9 mouse cellular contexts compared by ENCODE assay signal in the genomic region with DNA sequence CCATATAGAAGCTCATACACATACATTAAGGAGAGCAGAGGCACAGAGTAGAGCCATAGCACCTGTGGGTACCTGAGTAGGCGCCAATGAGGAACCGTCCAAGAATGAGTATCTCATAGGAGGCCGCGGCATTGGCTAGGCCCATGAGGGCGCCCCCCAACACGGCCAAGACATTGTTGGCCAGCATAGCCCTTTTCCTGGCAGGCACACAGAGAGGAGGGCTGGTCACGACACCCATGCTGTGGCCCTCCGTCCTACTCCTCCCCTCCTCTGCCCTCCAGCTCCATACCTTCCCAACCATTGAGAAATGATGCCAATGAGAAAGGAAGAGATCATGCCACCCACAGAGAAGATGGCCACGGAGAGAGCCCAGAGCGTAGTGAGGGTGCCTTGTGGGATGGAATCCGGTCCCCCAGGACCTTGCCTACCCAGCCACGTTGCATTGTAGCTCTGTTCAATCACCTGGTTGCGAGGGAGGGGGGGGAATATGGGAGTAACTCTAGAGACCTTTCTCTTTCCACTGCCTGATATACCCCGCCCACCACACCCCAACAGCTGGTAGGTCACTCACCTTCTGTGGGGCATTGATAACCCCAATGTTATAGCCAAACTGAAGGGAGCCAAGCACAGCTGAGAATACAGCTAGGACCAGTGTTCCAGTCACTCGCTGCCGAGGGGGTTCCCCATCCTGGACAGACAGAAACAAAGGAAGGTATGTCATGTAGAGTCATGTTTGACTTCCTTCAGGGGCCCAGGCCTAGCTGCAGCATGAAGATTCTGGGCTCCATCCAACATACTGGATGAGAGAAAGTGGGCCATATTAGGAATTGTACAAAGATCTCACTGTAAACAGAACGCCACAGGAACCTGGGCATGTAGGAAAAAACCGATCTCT. TPM values are rescaled to one million over a fixed set of nuclear protein-coding genes. Genes with fewer than 3 reads are reported as not detected.
DNase-seq lines count a peak whose midpoint lies in the region; ATAC-seq and TF ChIP-seq lines count a peak whose summit lies in the region.
"Had no signal": no experiment of that assay in that cellular context is flagged by ENCODE, and none has a peak within 500 bp of the region (broad histone marks: within the 10 kb centered on the region; RNA-seq: fewer than 3 reads in every experiment).

No protein-coding gene starts in this region.

- TF ChIP-seq CTCF in heart, adult 2 months (IDR thresholded peaks at IDR 0.05): no peak
- TF ChIP-seq CTCF in stomach, postnatal 0 days (IDR thresholded peaks at IDR 0.05; ENCODE audit: low read depth): no peak

- peak overlapping the region; percentile 97 for H3K27ac ChIP-seq in heart, adult 2 months
- no peak overlapping the region for H3K27ac ChIP-seq in neural tube, embryonic 11.5 days (ENCODE audit: low read depth, low read length)
- H3K27ac ChIP-seq in neural tube, embryonic 15.5 days (replicated peaks): no peak overlapping the region
- no peak overlapping the region for H3K27ac ChIP-seq in limb, embryonic 14.5 days (replicated peaks; ENCODE audit: low read depth, low read length)
- H3K27ac ChIP-seq in stomach, postnatal 0 days (replicated peaks): peak overlapping the region; percentile 89

- WGBS in heart, adult 2 months: 63% methylated on average over 18 of the region's 18 CpGs
- 89% methylated on average over 18 of the region's 18 CpGs for WGBS in neural tube, embryonic 11.5 days
- WGBS in neural tube, embryonic 15.5 days: 91% methylated on average over 18 of the region's 18 CpGs
- 91% methylated on average over 18 of the region's 18 CpGs for WGBS in limb, embryonic 14.5 days
- 74% methylated on average over 18 of the region's 18 CpGs for WGBS in stomach, postnatal 0 days

- ATAC-seq in neural tube, embryonic 11.5 days (ENCODE audit: insufficient read depth, low FRiP score, low TSS enrichment): no peak
- no peak for ATAC-seq in neural tube, embryonic 15.5 days (ENCODE audit: low FRiP score)
- ATAC-seq in limb, embryonic 14.5 days (ENCODE audit: low FRiP score, low read depth): no peak
- ATAC-seq in stomach, postnatal 0 days (ENCODE audit: low FRiP score, low TSS enrichment): no peak
- no peak for ATAC-seq in frontal cortex, adult (ENCODE audit: low TSS enrichment)

- H3K79me2 ChIP-seq in heart, adult 2 months (replicated peaks; ENCODE audit: control insufficient read depth, insufficient read depth, low read length): no peaks in the 10 kb centered on the region

- no peaks in the 10 kb centered on the region; the same call in 1 of the 2 replicates for H3K4me1 ChIP-seq in heart, adult 2 months (ENCODE audit: control insufficient read depth, insufficient read depth, low read length)
- peaks cover 5% of the 10 kb centered on the region; the same call in 1 of the 2 replicates for H3K4me1 ChIP-seq in neural tube, embryonic 11.5 days (ENCODE audit: control insufficient read depth, insufficient read depth, low read length)
- H3K4me1 ChIP-seq in neural tube, embryonic 15.5 days: peaks cover 21% of the 10 kb centered on the region
- peaks cover 19% of the 10 kb centered on the region for H3K4me1 ChIP-seq in limb, embryonic 14.5 days (ENCODE audit: control insufficient read depth, insufficient read depth, low read length)
- no peaks in the 10 kb centered on the region for H3K4me1 ChIP-seq in stomach, postnatal 0 days (replicated peaks; ENCODE audit: control insufficient read depth, insufficient read depth)

- H3K9me3 ChIP-seq in neural tube, embryonic 11.5 days (ENCODE audit: control insufficient read depth, low read length): no peaks in the 10 kb centered on the region
- no peaks in the 10 kb centered on the region for H3K9me3 ChIP-seq in neural tube, embryonic 15.5 days (replicated peaks)
- no peaks in the 10 kb centered on the region for H3K9me3 ChIP-seq in limb, embryonic 14.5 days (ENCODE audit: control insufficient read depth, low read length)
- no peaks in the 10 kb centered on the region for H3K9me3 ChIP-seq in stomach, postnatal 0 days (ENCODE audit: control insufficient read depth, low read length)

- peak overlapping the region; percentile 48 for H3K4me3 ChIP-seq in heart, adult 2 months
- 0 out of 2 replicates have a peak overlapping the region, but pooled peaks have one; percentile 30 for H3K4me3 ChIP-seq in neural tube, embryonic 11.5 days (ENCODE audit: low read depth, low read length)
- no peak overlapping the region for H3K4me3 ChIP-seq in neural tube, embryonic 15.5 days (replicated peaks)
- H3K4me3 ChIP-seq in limb, embryonic 14.5 days (replicated peaks; ENCODE audit: low read length): peak overlapping the region; percentile 59
- H3K4me3 ChIP-seq in stomach, postnatal 0 days (ENCODE audit: low read depth, low read length): peak overlapping the region; percentile 49

- H3K4me2 ChIP-seq in neural tube, embryonic 11.5 days (ENCODE audit: low read depth): peak overlapping the region; percentile 41
- no peak overlapping the region for H3K4me2 ChIP-seq in neural tube, embryonic 15.5 days
- peak overlapping the region; percentile 85 for H3K4me2 ChIP-seq in limb, embryonic 14.5 days (replicated peaks; ENCODE audit: low read depth, low read length, severe bottlenecking)
- peak overlapping the region; percentile 66 for H3K4me2 ChIP-seq in stomach, postnatal 0 days (replicated peaks; ENCODE audit: low read depth)

- DNase-seq in heart, adult 2 months: peak; percentile 15 to 44
- no peak for DNase-seq in heart, adult 18-20 months
- no peak for DNase-seq in neural tube, embryonic 11.5 days (ENCODE audit: low spot score)
- DNase-seq in limb, embryonic 14.5 days (ENCODE audit: low spot score): no peak
- no peak for DNase-seq in stomach, postnatal 0 days (ENCODE audit: low spot score)
- no peak for DNase-seq in adrenal gland, adult 18-20 months (ENCODE audit: low spot score in 2 of 2)

- H3K9ac ChIP-seq in heart, adult 2 months (ENCODE audit: low read depth, low read length): peak overlapping the region; percentile 58
- H3K9ac ChIP-seq in neural tube, embryonic 11.5 days (ENCODE audit: low read length): no peak overlapping the region
- no peak overlapping the region for H3K9ac ChIP-seq in neural tube, embryonic 15.5 days (replicated peaks)
- H3K9ac ChIP-seq in limb, embryonic 14.5 days (ENCODE audit: low read depth, low read length, severe bottlenecking): no peak overlapping the region
- H3K9ac ChIP-seq in stomach, postnatal 0 days (ENCODE audit: low read length): peak overlapping the region; percentile 45

- peaks cover 4% of the 10 kb centered on the region; the same call in 1 of the 2 replicates for H3K36me3 ChIP-seq in heart, adult 2 months (ENCODE audit: control insufficient read depth, insufficient read depth, low read length)
- H3K36me3 ChIP-seq in neural tube, embryonic 11.5 days (ENCODE audit: control insufficient read depth, insufficient read depth, low read length): no peaks in the 10 kb centered on the region
- no peaks in the 10 kb centered on the region for H3K36me3 ChIP-seq in neural tube, embryonic 15.5 days
- H3K36me3 ChIP-seq in limb, embryonic 14.5 days (ENCODE audit: control insufficient read depth, insufficient read depth, low read length): peaks cover 37% of the 10 kb centered on the region
- H3K36me3 ChIP-seq in stomach, postnatal 0 days (ENCODE audit: control insufficient read depth, insufficient read depth, low read length): peaks cover 3% of the 10 kb centered on the region; the same call in 1 of the 2 replicates

- no peaks in the 10 kb centered on the region for H3K27me3 ChIP-seq in heart, adult 2 months (ENCODE audit: control insufficient read depth, insufficient read depth, low read length)
- no peaks in the 10 kb centered on the region for H3K27me3 ChIP-seq in neural tube, embryonic 11.5 days (ENCODE audit: control insufficient read depth, insufficient read depth, low read length)
- peaks cover 23% of the 10 kb centered on the region for H3K27me3 ChIP-seq in neural tube, embryonic 15.5 days (replicated peaks)
- no peaks in the 10 kb centered on the region for H3K27me3 ChIP-seq in limb, embryonic 14.5 days (ENCODE audit: control insufficient read depth, insufficient read depth, low read length)
- H3K27me3 ChIP-seq in stomach, postnatal 0 days (ENCODE audit: control insufficient read depth, insufficient read depth, low read length): no peaks in the 10 kb centered on the region

- TF ChIP-seq EP300 in heart, adult 2 months (IDR thresholded peaks at IDR 0.05; ENCODE audit: insufficient read depth, low read depth, low read length): no peak
- TF ChIP-seq EP300 in stomach, postnatal 0 days (optimal IDR thresholded peaks at IDR 0.05): no peak

- intact Hi-C loops in heart, adult 2 months (cut with DNase I): loop anchor here (1.0 kb wide), 1 partner anchor 8 kb away; no protein-coding TSS in a partner anchor

- TF ChIP-seq POLR2A in heart, adult 2 months (IDR thresholded peaks at IDR 0.05; ENCODE audit: insufficient read depth, low read depth, low read length): no peak
- TF ChIP-seq POLR2A in limb, embryonic 14.5 days (IDR thresholded peaks at IDR 0.05; ENCODE audit: borderline replicate concordance, extremely low read depth, insufficient read depth, insufficient read length): no peak

RNA-seq across cellular contexts. Expression of a gene that starts 1.7 kb away (rescaled TPM):
- 100 to 1,000 TPM; 363 to 456 TPM for total RNA-seq in heart, adult 2 months (2021)
- polyA plus RNA-seq in heart, adult 2 months (2012; rRNA removed): 516 and 737 TPM in 2 replicates
- total RNA-seq in heart, adult 18-20 months (2021): 100 to 1,000 TPM; 402 to 439 TPM
- polyA plus RNA-seq in neural tube, embryonic 11.5 days (2014; fragmentation: Nextera tagmentation; extraction: Ambion mirVana): 11.4 and 11.8 TPM in 2 replicates
- polyA plus RNA-seq in neural tube, embryonic 15.5 days (2015; fragmentation: Nextera tagmentation; extraction: Ambion mirVana): 4.4 and 8.5 TPM in 2 replicates
- polyA plus RNA-seq in limb, embryonic 14.5 days (2012; rRNA removed): 31.0 and 40.4 TPM in 2 replicates
- polyA plus RNA-seq in limb, embryonic 14.5 days (2014; fragmentation: Nextera tagmentation; extraction: Ambion mirVana): 19.3 and 20.9 TPM in 2 replicates
- 36.4 and 40.5 TPM in 2 replicates for polyA plus RNA-seq in stomach, postnatal 0 days (2015; fragmentation: Nextera tagmentation; extraction: Ambion mirVana)
- 100 to 1,000 TPM in 1 of 2 experiments, 10 to 100 TPM in 1; 70.7 to 200 TPM for total RNA-seq in adrenal gland, adult 18-20 months (2021)

RNA-seq across cellular contexts. Expression of a gene that starts 10.6 kb away (rescaled TPM):
- 10 to 100 TPM; 16.7 to 22.6 TPM for total RNA-seq in heart, adult 2 months (2021)
- polyA plus RNA-seq in heart, adult 2 months (2012; rRNA removed): 64.2 and 66.2 TPM in 2 replicates
- 10 to 100 TPM; 14.6 to 23.1 TPM for total RNA-seq in heart, adult 18-20 months (2021)
- 3.4 and 4.2 TPM in 2 replicates for polyA plus RNA-seq in neural tube, embryonic 11.5 days (2014; fragmentation: Nextera tagmentation; extraction: Ambion mirVana)
- 5.0 and 6.3 TPM in 2 replicates for polyA plus RNA-seq in neural tube, embryonic 15.5 days (2015; fragmentation: Nextera tagmentation; extraction: Ambion mirVana)
- polyA plus RNA-seq in limb, embryonic 14.5 days (2012; rRNA removed): 70.1 and 92.8 TPM in 2 replicates
- polyA plus RNA-seq in limb, embryonic 14.5 days (2014; fragmentation: Nextera tagmentation; extraction: Ambion mirVana): 7.2 and 10.2 TPM in 2 replicates
- polyA plus RNA-seq in stomach, postnatal 0 days (2015; fragmentation: Nextera tagmentation; extraction: Ambion mirVana): 1.4 and 1.7 TPM in 2 replicates
- total RNA-seq in adrenal gland, adult 18-20 months (2021): 10 to 100 TPM; 14.2 to 32.6 TPM

RNA-seq across cellular contexts. Expression of a gene that starts 18.3 kb away (rescaled TPM):
- total RNA-seq in heart, adult 2 months (2021): not detected
- polyA plus RNA-seq in heart, adult 2 months (2012; rRNA removed): 0.50 and 3.5 TPM in 2 replicates
- total RNA-seq in heart, adult 18-20 months (2021): 1 to 10 TPM in 1 of 2 experiments, not detected in 1; 1.3 TPM
- 5.3 and 5.9 TPM in 2 replicates for polyA plus RNA-seq in neural tube, embryonic 11.5 days (2014; fragmentation: Nextera tagmentation; extraction: Ambion mirVana)
- 0.33 and 64.8 TPM in 2 replicates for polyA plus RNA-seq in neural tube, embryonic 15.5 days (2015; fragmentation: Nextera tagmentation; extraction: Ambion mirVana)
- polyA plus RNA-seq in limb, embryonic 14.5 days (2012; rRNA removed): 6.3 and 8.7 TPM in 2 replicates
- 6.1 and 7.6 TPM in 2 replicates for polyA plus RNA-seq in limb, embryonic 14.5 days (2014; fragmentation: Nextera tagmentation; extraction: Ambion mirVana)
- 119 and 125 TPM in 2 replicates for polyA plus RNA-seq in stomach, postnatal 0 days (2015; fragmentation: Nextera tagmentation; extraction: Ambion mirVana)
- under 1 TPM in 1 of 2 experiments, not detected in 1; 0.66 TPM for total RNA-seq in adrenal gland, adult 18-20 months (2021)
- polyA plus RNA-seq: cortical plate, adult 2 months had no signal

RNA-seq across cellular contexts. Expression of a gene that starts 24.5 kb away (rescaled TPM):
- total RNA-seq in heart, adult 2 months (2021): 100 to 1,000 TPM; 397 to 444 TPM
- polyA plus RNA-seq in heart, adult 2 months (2012; rRNA removed): 360 and 540 TPM in 2 replicates
- total RNA-seq in heart, adult 18-20 months (2021): 100 to 1,000 TPM; 415 to 425 TPM
- 1,905 and 1,926 TPM in 2 replicates for polyA plus RNA-seq in neural tube, embryonic 11.5 days (2014; fragmentation: Nextera tagmentation; extraction: Ambion mirVana)
- 1,034 and 1,270 TPM in 2 replicates for polyA plus RNA-seq in neural tube, embryonic 15.5 days (2015; fragmentation: Nextera tagmentation; extraction: Ambion mirVana)
- 1,009 and 1,079 TPM in 2 replicates for polyA plus RNA-seq in limb, embryonic 14.5 days (2012; rRNA removed)
- 1,556 and 1,603 TPM in 2 replicates for polyA plus RNA-seq in limb, embryonic 14.5 days (2014; fragmentation: Nextera tagmentation; extraction: Ambion mirVana)
- polyA plus RNA-seq in stomach, postnatal 0 days (2015; fragmentation: Nextera tagmentation; extraction: Ambion mirVana): 1,169 and 1,205 TPM in 2 replicates
- total RNA-seq in adrenal gland, adult 18-20 months (2021): 100 to 1,000 TPM; 579 to 673 TPM

RNA-seq across cellular contexts. Expression of a gene that starts 32.6 kb away (rescaled TPM):
- total RNA-seq in heart, adult 2 months (2021): 10 to 100 TPM; 27.2 to 28.4 TPM
- polyA plus RNA-seq in heart, adult 2 months (2012; rRNA removed): 53.9 and 63.9 TPM in 2 replicates
- total RNA-seq in heart, adult 18-20 months (2021): 10 to 100 TPM; 26.2 to 27.5 TPM
- 84.0 and 93.7 TPM in 2 replicates for polyA plus RNA-seq in neural tube, embryonic 11.5 days (2014; fragmentation: Nextera tagmentation; extraction: Ambion mirVana)
- polyA plus RNA-seq in neural tube, embryonic 15.5 days (2015; fragmentation: Nextera tagmentation; extraction: Ambion mirVana): 63.1 and 64.7 TPM in 2 replicates
- 94.0 and 110 TPM in 2 replicates for polyA plus RNA-seq in limb, embryonic 14.5 days (2012; rRNA removed)
- polyA plus RNA-seq in limb, embryonic 14.5 days (2014; fragmentation: Nextera tagmentation; extraction: Ambion mirVana): 67.3 and 74.4 TPM in 2 replicates
- 40.6 and 43.3 TPM in 2 replicates for polyA plus RNA-seq in stomach, postnatal 0 days (2015; fragmentation: Nextera tagmentation; extraction: Ambion mirVana)
- 10 to 100 TPM; 47.3 to 52.4 TPM for total RNA-seq in adrenal gland, adult 18-20 months (2021)

Comparison
In these comparisons a context has a peak if more than half of its experiments do, and no peak if none do; other contexts are left out.
1. DNase-seq: peak in heart, adult 2 months (2 of 2); none in heart, adult 18-20 months (0 of 2), neural tube, embryonic 11.5 days (single experiment), limb, embryonic 14.5 days (single experiment), stomach, postnatal 0 days (single experiment) and adrenal gland, adult 18-20 months (0 of 2).
2. H3K27ac ChIP-seq: peak in heart, adult 2 months (single experiment) and stomach, postnatal 0 days (single experiment); none in neural tube, embryonic 11.5 days (single experiment), neural tube, embryonic 15.5 days (single experiment) and limb, embryonic 14.5 days (single experiment).
3. H3K9ac ChIP-seq: peak in heart, adult 2 months (single experiment) and stomach, postnatal 0 days (single experiment); none in neural tube, embryonic 11.5 days (single experiment), neural tube, embryonic 15.5 days (single experiment) and limb, embryonic 14.5 days (single experiment).
4. RNA of a gene that starts 1.7 kb away (polyA plus RNA-seq): 516 to 737 TPM in heart, adult 2 months; 36.4 to 40.5 TPM in stomach, postnatal 0 days, 19.3 to 40.4 TPM in limb, embryonic 14.5 days, 11.4 to 11.8 TPM in neural tube, embryonic 11.5 days and 4.4 to 8.5 TPM in neural tube, embryonic 15.5 days; every median in the first group is over 10 times any median in the second.